Mouse (Mus musculus) embryonic facial prominence, embryonic 14.5 days (tissue): ENCODE measurements around the gene Tbkbp1. TPM values are rescaled to one million over a fixed set of nuclear protein-coding genes. Genes with fewer than 3 reads are reported as not detected.
A peak's percentile ranks its signal among the peaks of the same experiment; 100 is the strongest.

Source experiments
- ATAC-seq: fragments of 200-750 bp; cut with Nextera tagmentation; 2 replicates; pipeline ENCODE4 v1.8.0; 2017; ENCODE audit warnings: low read depth, moderate number of reproducible peaks, moderate TSS enrichment
- DNase-seq: peaks from one replicate; pipeline ENCODE4 v3.0.0-alpha.2; 2015; ENCODE audit warnings: low spot score
- H3K27ac ChIP-seq: fragments of 300-500 bp; sonication (generic); replicated peaks from 2 replicates; pipeline ENCODE4 v1.5.1; 2014; ENCODE audit warnings: low read depth, mild to moderate bottlenecking, low read length, moderate library complexity
- H3K27me3 ChIP-seq: fragments of 300-500 bp; sonication (generic); replicated peaks from 2 replicates; pipeline ENCODE4 v1.6.1; 2014; ENCODE audit warnings: low read length; ENCODE audit not compliant: control insufficient read depth, insufficient read depth
- H3K36me3 ChIP-seq: fragments of 300-500 bp; sonication (generic); 2 replicates; pipeline ENCODE4 v1.6.1; 2014; ENCODE audit warnings: low read length, mixed read lengths; ENCODE audit not compliant: control insufficient read depth, insufficient read depth
- H3K4me1 ChIP-seq: fragments of 300-500 bp; sonication (generic); 2 replicates; pipeline ENCODE4 v1.6.1; 2014; ENCODE audit warnings: antibody characterized with exemption, low read length; ENCODE audit not compliant: control insufficient read depth, insufficient read depth
- H3K4me2 ChIP-seq: fragments of 300-500 bp; sonication (generic); 2 replicates; pipeline ENCODE4 v1.6.1; 2014; ENCODE audit warnings: low read depth, mild to moderate bottlenecking, low read length, moderate library complexity, mixed read lengths
- H3K4me3 ChIP-seq: fragments of 300-500 bp; sonication (generic); 2 replicates; pipeline ENCODE4 v1.5.1; 2014; ENCODE audit warnings: low read depth, mild to moderate bottlenecking, low read length
- H3K9ac ChIP-seq: fragments of 300-500 bp; sonication (generic); 2 replicates; pipeline ENCODE4 v1.6.1; 2014; ENCODE audit warnings: low read depth, mild to moderate bottlenecking, low read length, moderate library complexity, mixed read lengths
- H3K9me3 ChIP-seq: fragments of 300-500 bp; sonication (generic); 2 replicates; pipeline ENCODE4 v1.6.1; 2016; ENCODE audit warnings: low read length; ENCODE audit not compliant: control insufficient read depth
- WGBS: fragments of 180-500 bp; shearing (Covaris S2); extraction: QIAGEN DNeasy Blood & Tissue Kit; methylation state at CpG from one replicate; pipeline ENCODE4 v1.1.7; 2014; 5-methylcytosine and 5-hydroxymethylcytosine counted together
- polyA plus RNA-seq: library from polyadenylated mRNA; unstranded; fragments of >200 nt; fragmentation: Nextera tagmentation; extraction: Ambion mirVana; gene quantifications from 2 replicates; pipeline ENCODE4 v1.2.1, GENCODE M21; 2014

Tbkbp1 gene
- polyA plus RNA-seq, 1 experiment from 2014 or later, result 7.6 TPM

DNA sequence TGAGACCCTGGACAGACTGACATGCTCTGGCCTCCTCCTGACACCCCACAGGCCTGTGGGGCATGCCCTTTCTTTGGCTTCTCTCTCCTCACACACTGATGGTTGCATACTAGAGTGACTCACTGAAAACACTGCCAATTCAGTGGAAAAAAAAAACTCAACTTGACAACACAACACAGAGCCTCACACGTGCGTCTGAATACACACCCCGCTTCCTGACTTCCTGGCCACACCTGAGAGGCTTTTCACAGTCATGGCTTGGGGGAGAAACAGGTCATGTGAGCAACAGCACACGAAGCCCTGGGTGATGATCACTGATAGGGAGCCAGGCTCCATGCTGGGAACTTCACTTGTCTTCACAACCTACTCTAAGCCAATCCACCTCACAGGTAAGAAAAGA lies 10.5 kb downstream of the Tbkbp1 start:
- Histone ChIP-seq H3K9me3 (no peaks in the 10 kb centered on the region), H3K4me1 (0 out of 2 replicates have a peak, but pooled peaks cover 7% of the 10 kb centered on the region), H3K27me3 (peaks cover 33% of the 10 kb centered on the region), H3K27ac (no peak overlapping the region), H3K9ac (no peak overlapping the region), H3K4me3 (no peak overlapping the region), H3K36me3 (peaks cover 81% of the 10 kb centered on the region), H3K4me2 (no peak overlapping the region)
- DNase-seq, result no peak
- WGBS, result 77% methylated on average over 4 of the region's 4 CpGs
- no peak for ATAC-seq

- ATAC-seq (peak; percentile 5), DNase-seq (no peak)
- Histone ChIP-seq H3K9ac (peak overlapping the region; percentile 63), H3K4me2 (peak overlapping the region; percentile 59), H3K4me1 (0 out of 2 replicates have a peak, but pooled peaks cover 7% of the 10 kb centered on the region), H3K4me3 (peak overlapping the region; percentile 31), H3K36me3 (peaks cover 67% of the 10 kb centered on the region), H3K27me3 (peaks cover 33% of the 10 kb centered on the region), H3K27ac (no peak overlapping the region), H3K9me3 (no peaks in the 10 kb centered on the region)
- WGBS, result 24% methylated on average over 15 of the region's 15 CpGs
These were observed 12.0 kb downstream of the Tbkbp1 start for GRCm38 (mm10) chr11:97139256-97139655.

DNA sequence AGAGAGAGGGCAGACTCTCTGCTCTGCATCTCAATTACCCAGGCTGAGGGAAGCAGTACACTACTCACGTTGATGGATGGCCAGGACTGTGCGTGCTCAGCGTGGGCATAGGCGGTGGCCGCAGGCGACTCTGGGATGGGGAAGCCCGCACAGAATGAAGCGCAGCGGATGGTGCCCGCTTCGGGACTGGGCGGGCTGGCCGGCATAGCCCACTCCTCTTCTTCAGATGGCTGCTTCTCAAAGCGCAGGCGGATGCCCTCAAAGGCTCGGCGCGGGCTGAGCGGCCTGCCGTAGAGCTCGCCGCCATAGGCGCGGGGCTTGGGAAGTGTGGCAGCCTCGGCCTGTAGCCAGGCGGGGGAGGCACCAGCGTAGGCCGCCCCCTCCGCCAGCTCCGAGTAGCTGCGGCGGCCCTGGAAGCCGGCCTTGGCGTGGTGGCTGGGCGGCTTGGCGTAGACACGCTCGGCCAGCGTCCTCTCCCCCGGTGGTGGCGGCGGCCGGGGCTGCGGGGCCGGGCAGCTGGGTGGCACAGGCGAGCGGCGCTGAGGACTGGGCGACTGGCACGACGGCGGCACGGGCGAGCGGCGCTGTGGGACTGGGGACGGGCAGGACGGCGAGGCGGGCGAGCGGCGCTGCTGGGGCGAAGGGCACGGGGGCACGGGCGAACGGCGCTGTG lies 12.6 kb downstream of the Tbkbp1 start:
- no peaks in the 10 kb centered on the region for H3K9me3 ChIP-seq
- peak overlapping the region; percentile 59 for H3K4me2 ChIP-seq
- no peak overlapping the region for H3K27ac ChIP-seq
- H3K36me3 ChIP-seq, result peaks cover 61% of the 10 kb centered on the region
- peaks cover 33% of the 10 kb centered on the region for H3K27me3 ChIP-seq
- 21% methylated on average over 27 of the region's 69 CpGs for WGBS
- ATAC-seq (peak; percentile 50), DNase-seq (peak; percentile 32)
- peak overlapping the region; percentile 63 for H3K9ac ChIP-seq
- peak overlapping the region; percentile 31 for H3K4me3 ChIP-seq
- H3K4me1 ChIP-seq, result 0 out of 2 replicates have a peak, but pooled peaks cover 7% of the 10 kb centered on the region

DNA sequence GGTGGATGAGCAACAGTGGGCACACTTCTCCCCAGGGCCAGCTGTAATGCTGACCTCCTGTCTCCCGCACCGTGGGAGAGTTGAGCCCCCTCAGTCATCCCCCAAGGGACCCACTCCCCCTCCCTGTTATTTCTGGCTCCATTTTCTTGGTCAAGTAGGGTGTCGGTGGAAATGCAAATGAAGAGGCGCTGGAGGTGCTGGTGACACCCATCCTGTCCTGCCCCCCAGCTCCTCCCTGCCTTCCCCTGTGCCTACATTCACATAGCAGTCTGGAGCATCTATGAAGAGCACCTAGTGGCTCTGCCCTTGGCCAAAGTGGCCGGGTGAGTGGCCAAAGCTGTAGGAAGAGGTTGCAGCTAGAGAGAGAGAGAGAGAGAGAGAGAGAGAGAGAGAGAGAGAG lies 18.0 kb downstream of the Tbkbp1 start:
- no peak for DNase-seq
- no peak overlapping the region for H3K9ac ChIP-seq
- H3K36me3 ChIP-seq, result peaks cover 18% of the 10 kb centered on the region; the same call in 1 of the 2 replicates
- 62% methylated on average over 5 of the region's 5 CpGs for WGBS
- ATAC-seq, result no peak
- H3K9me3 ChIP-seq, result no peaks in the 10 kb centered on the region
- H3K4me1 ChIP-seq, result no peaks in the 10 kb centered on the region
- H3K27me3 ChIP-seq, result peaks cover 4% of the 10 kb centered on the region
- no peak overlapping the region for H3K4me2 ChIP-seq
- no peak overlapping the region for H3K27ac ChIP-seq
- no peak overlapping the region for H3K4me3 ChIP-seq

DNA sequence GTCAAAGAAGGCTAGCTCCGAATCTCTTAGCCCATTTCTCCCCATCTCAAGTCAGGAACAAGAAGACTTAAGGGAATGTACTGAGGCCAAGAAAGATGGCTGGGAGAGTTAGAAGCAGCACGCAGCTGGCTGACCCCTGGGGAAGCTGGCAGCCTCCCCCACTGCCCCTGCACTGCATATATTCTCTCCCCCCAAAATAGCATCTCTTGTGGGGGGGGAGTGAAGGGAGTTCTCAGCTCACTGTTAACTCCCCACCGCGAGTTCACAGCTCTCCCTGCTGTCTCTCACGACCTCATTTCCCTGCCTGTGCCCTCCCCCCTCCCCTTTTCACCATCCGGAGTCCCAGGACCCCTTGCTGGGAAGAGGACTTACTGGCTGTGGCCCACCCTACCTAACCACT lies 19.1 kb downstream of the Tbkbp1 start:
- WGBS, result 27% methylated on average over 6 of the region's 6 CpGs
- Histone ChIP-seq H3K9me3 (no peaks in the 10 kb centered on the region), H3K9ac (no peak overlapping the region), H3K4me3 (no peak overlapping the region), H3K4me2 (no peak overlapping the region), H3K27me3 (no peaks in the 10 kb centered on the region; the same call in 1 of the 2 replicates), H3K36me3 (peaks cover 7% of the 10 kb centered on the region; the same call in 1 of the 2 replicates), H3K27ac (no peak overlapping the region), H3K4me1 (0 out of 2 replicates have a peak, but pooled peaks cover 4% of the 10 kb centered on the region)
- ATAC-seq (no peak), DNase-seq (no peak)

- no peak for ATAC-seq
- no peaks in the 10 kb centered on the region for H3K9me3 ChIP-seq
- WGBS, result 75% methylated on average over 2 of the region's 2 CpGs
- DNase-seq, result no peak
- H3K27ac ChIP-seq, result no peak overlapping the region
- no peaks in the 10 kb centered on the region; the same call in 1 of the 2 replicates for H3K27me3 ChIP-seq
- no peak overlapping the region for H3K4me2 ChIP-seq
- H3K4me3 ChIP-seq, result no peak overlapping the region
- H3K9ac ChIP-seq, result no peak overlapping the region
- H3K36me3 ChIP-seq, result 0 out of 2 replicates have a peak, but pooled peaks cover 2% of the 10 kb centered on the region
- 0 out of 2 replicates have a peak, but pooled peaks cover 4% of the 10 kb centered on the region for H3K4me1 ChIP-seq
These were observed 19.6 kb downstream of the Tbkbp1 start for GRCm38 (mm10) chr11:97131683-97132082.

GRCm38 (mm10) chr11:97130318-97130717 lies 21.0 kb downstream of the Tbkbp1 start:
- Histone ChIP-seq H3K4me2 (no peak overlapping the region), H3K4me1 (0 out of 2 replicates have a peak, but pooled peaks cover 4% of the 10 kb centered on the region), H3K36me3 (no peaks in the 10 kb centered on the region), H3K27ac (no peak overlapping the region), H3K9ac (no peak overlapping the region), H3K27me3 (no peaks in the 10 kb centered on the region; the same call in 1 of the 2 replicates), H3K4me3 (no peak overlapping the region), H3K9me3 (no peaks in the 10 kb centered on the region)
- DNase-seq (no peak), ATAC-seq (no peak)
- WGBS, result 70% methylated on average over 7 of the region's 7 CpGs

DNA sequence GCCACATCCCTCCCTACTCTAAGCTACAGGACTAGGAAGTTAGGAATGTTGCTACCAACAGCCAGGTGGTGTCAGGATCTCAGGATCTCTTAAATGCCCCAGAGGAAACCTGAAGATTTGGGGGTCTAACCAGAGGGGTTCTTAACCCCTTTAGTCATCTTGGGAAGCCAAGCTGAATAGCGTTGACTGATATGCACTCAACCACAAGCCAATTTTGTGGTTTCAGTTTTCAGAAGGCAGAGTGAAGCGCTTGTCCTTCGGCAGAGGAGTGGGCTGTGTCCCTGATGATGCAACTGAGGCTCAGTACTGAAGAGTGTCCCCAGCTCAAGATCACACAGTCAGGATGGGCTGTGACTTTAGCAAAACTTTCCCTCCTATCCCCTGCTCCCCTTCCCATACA lies 22.3 kb downstream of the Tbkbp1 start:
- no peak for ATAC-seq
- 0 out of 2 replicates have a peak, but pooled peaks cover 4% of the 10 kb centered on the region for H3K4me1 ChIP-seq
- no peak overlapping the region for H3K9ac ChIP-seq
- DNase-seq, result no peak
- H3K9me3 ChIP-seq, result no peaks in the 10 kb centered on the region
- H3K4me2 ChIP-seq, result no peak overlapping the region
- H3K27me3 ChIP-seq, result no peaks in the 10 kb centered on the region; the same call in none of the 2 replicates
- H3K27ac ChIP-seq, result no peak overlapping the region
- no peak overlapping the region for H3K4me3 ChIP-seq
- H3K36me3 ChIP-seq, result no peaks in the 10 kb centered on the region
- 40% methylated on average over 3 of the region's 3 CpGs for WGBS
